Mouse (Mus musculus) forebrain, embryonic 10.5 days (tissue): ENCODE results near the gene Prune2. TPM values are rescaled to one million over a fixed set of nuclear protein-coding genes. Genes with fewer than 3 reads are reported as not detected.
A peak's percentile ranks its signal among the peaks of the same experiment; 100 is the strongest.

ENCODE experiments used
- DNase-seq: peaks from one replicate; pipeline ENCODE4 v3.0.0-alpha.2; 2017; ENCODE audit warnings: low spot score; ENCODE audit errors: extremely low spot score
- H3K27ac ChIP-seq: fragments of 300-500 bp; sonication (generic); 2 replicates; pipeline ENCODE4 v1.5.1; 2016; ENCODE audit warnings: mild to moderate bottlenecking
- H3K27me3 ChIP-seq: fragments of 300-500 bp; sonication (generic); 2 replicates; pipeline ENCODE4 v1.6.1; 2016; ENCODE audit warnings: mild to moderate bottlenecking; ENCODE audit not compliant: poor library complexity, severe bottlenecking
- H3K36me3 ChIP-seq: fragments of 300-500 bp; sonication (generic); replicated peaks from 2 replicates; pipeline ENCODE4 v1.6.1; 2016; ENCODE audit warnings: mild to moderate bottlenecking, moderate library complexity
- H3K4me1 ChIP-seq: fragments of 300-500 bp; sonication (generic); 2 replicates; pipeline ENCODE4 v1.6.1; 2016
- H3K4me3 ChIP-seq: fragments of 300-500 bp; sonication (generic); 2 replicates; pipeline ENCODE4 v1.5.1; 2016; ENCODE audit warnings: mild to moderate bottlenecking, moderate library complexity
- H3K9me3 ChIP-seq: fragments of 300-500 bp; sonication (generic); 2 replicates; pipeline ENCODE4 v1.6.1; 2016; ENCODE audit warnings: mild to moderate bottlenecking, moderate library complexity
- WGBS: fragments of 180-500 bp; shearing (Covaris S2); methylation state at CpG from one replicate; pipeline ENCODE4 v1.1.7; 2016; 5-methylcytosine and 5-hydroxymethylcytosine counted together
- polyA plus RNA-seq: library from polyadenylated mRNA; unstranded; fragments of >200 nt; fragmentation: Nextera tagmentation; extraction: Ambion mirVana; gene quantifications from 2 replicates; pipeline ENCODE4 v1.2.1, GENCODE M21; 2016

Gene Prune2
- polyA plus RNA-seq, result 1.5 TPM in 2 replicates

GRCm38 (mm10) chr19:16955613-16956271 is at the start of gene Prune2:
Gene Prune2, plus strand, starts transcription at chr19:16956118.
- H3K4me3 ChIP-seq, result peak within 1 kb of the TSS; percentile 60
- peaks cover 55% of the 10 kb centered on the region for H3K27me3 ChIP-seq
- H3K36me3 ChIP-seq, result no peaks in the 10 kb centered on the region
- peak; percentile 68 for DNase-seq
- H3K4me1 ChIP-seq, result peaks cover 15% of the 10 kb centered on the region
- no peak within 1 kb of the TSS for H3K27ac ChIP-seq
- under 1% methylated on average over 36 of the region's 36 CpGs for WGBS
- no peaks in the 10 kb centered on the region for H3K9me3 ChIP-seq

GRCm38 (mm10) chr19:16911507-16911906 is 44.4 kb upstream of the Prune2 start:
- no peaks in the 10 kb centered on the region for H3K36me3 ChIP-seq
- H3K4me3 ChIP-seq, result no peak overlapping the region
- 92% methylated on average over 5 of the region's 5 CpGs for WGBS
- H3K4me1 ChIP-seq, result no peaks in the 10 kb centered on the region
- H3K9me3 ChIP-seq, result 0 out of 2 replicates have a peak, but pooled peaks cover 3% of the 10 kb centered on the region
- no peak for DNase-seq
- H3K27me3 ChIP-seq, result no peaks in the 10 kb centered on the region
- no peak overlapping the region for H3K27ac ChIP-seq

GRCm38 (mm10) chr19:16924516-16924915 is 31.4 kb upstream of the Prune2 start:
- WGBS, result 87% methylated on average over 4 of the region's 4 CpGs

GRCm38 (mm10) chr19:16934664-16935063 is 21.3 kb upstream of the Prune2 start:
- no peak overlapping the region for H3K27ac ChIP-seq
- no peaks in the 10 kb centered on the region for H3K36me3 ChIP-seq
- no peak overlapping the region for H3K4me3 ChIP-seq
- WGBS, result 78% methylated on average over 8 of the region's 8 CpGs
- H3K27me3 ChIP-seq, result no peaks in the 10 kb centered on the region
- no peak for DNase-seq
- no peaks in the 10 kb centered on the region for H3K9me3 ChIP-seq
- H3K4me1 ChIP-seq, result no peaks in the 10 kb centered on the region

More at GRCm38 (mm10) chr19:16924516-16924915, 31.4 kb upstream of the Prune2 start:
- H3K27ac ChIP-seq, result no peak overlapping the region
- 0 out of 2 replicates have a peak, but pooled peaks cover 4% of the 10 kb centered on the region for H3K9me3 ChIP-seq
- no peaks in the 10 kb centered on the region for H3K36me3 ChIP-seq
- H3K27me3 ChIP-seq, result no peaks in the 10 kb centered on the region
- H3K4me3 ChIP-seq, result no peak overlapping the region
- no peak for DNase-seq
- no peaks in the 10 kb centered on the region for H3K4me1 ChIP-seq

GRCm38 (mm10) chr19:16948794-16949313 is 7.1 kb upstream of the Prune2 start:
- Histone ChIP-seq H3K4me1 (no peaks in the 10 kb centered on the region), H3K4me3 (no peak overlapping the region), H3K9me3 (no peaks in the 10 kb centered on the region), H3K27ac (no peak overlapping the region), H3K36me3 (no peaks in the 10 kb centered on the region), H3K27me3 (peaks cover 20% of the 10 kb centered on the region)
- WGBS, result 87% methylated on average over 2 of the region's 2 CpGs
- no peak for DNase-seq

- Histone ChIP-seq H3K27me3 (peaks cover 22% of the 10 kb centered on the region), H3K4me3 (no peak overlapping the region), H3K4me1 (no peaks in the 10 kb centered on the region), H3K9me3 (no peaks in the 10 kb centered on the region), H3K27ac (no peak overlapping the region), H3K36me3 (no peaks in the 10 kb centered on the region)
- DNase-seq, result no peak
- WGBS, result 88% methylated on average over 2 of the region's 2 CpGs
Observed at GRCm38 (mm10) chr19:16949341-16949740, 6.6 kb upstream of the Prune2 start.

- WGBS, result 78% methylated on average over 9 of the region's 9 CpGs
- Histone ChIP-seq H3K9me3 (no peaks in the 10 kb centered on the region), H3K4me3 (no peak overlapping the region), H3K27ac (no peak overlapping the region), H3K4me1 (no peaks in the 10 kb centered on the region), H3K27me3 (peaks cover 29% of the 10 kb centered on the region), H3K36me3 (no peaks in the 10 kb centered on the region)
- no peak for DNase-seq
Observed at GRCm38 (mm10) chr19:16950051-16950450, 5.9 kb upstream of the Prune2 start.

- no peak overlapping the region for H3K4me3 ChIP-seq
- no peaks in the 10 kb centered on the region for H3K36me3 ChIP-seq
- no peaks in the 10 kb centered on the region for H3K9me3 ChIP-seq
- no peak for DNase-seq
- H3K4me1 ChIP-seq, result peaks cover 6% of the 10 kb centered on the region
- 90% methylated on average over 8 of the region's 8 CpGs for WGBS
- no peak overlapping the region for H3K27ac ChIP-seq
- H3K27me3 ChIP-seq, result peaks cover 36% of the 10 kb centered on the region
Observed at GRCm38 (mm10) chr19:16950664-16951363, 5.1 kb upstream of the Prune2 start.

- Histone ChIP-seq H3K27me3 (peaks cover 55% of the 10 kb centered on the region), H3K4me3 (no peak overlapping the region), H3K4me1 (peaks cover 15% of the 10 kb centered on the region), H3K27ac (no peak overlapping the region), H3K36me3 (no peaks in the 10 kb centered on the region), H3K9me3 (no peaks in the 10 kb centered on the region)
- 80% methylated on average over 6 of the region's 6 CpGs for WGBS
- DNase-seq, result no peak
Observed at GRCm38 (mm10) chr19:16954736-16955135, 1.2 kb upstream of the Prune2 start.

- Histone ChIP-seq H3K36me3 (no peaks in the 10 kb centered on the region), H3K4me1 (peaks cover 15% of the 10 kb centered on the region), H3K4me3 (peak overlapping the region; percentile 60), H3K27me3 (peaks cover 55% of the 10 kb centered on the region), H3K9me3 (no peaks in the 10 kb centered on the region), H3K27ac (no peak overlapping the region)
- DNase-seq, result no peak
- WGBS, result 63% methylated on average over 9 of the region's 9 CpGs
Observed at GRCm38 (mm10) chr19:16955231-16955612, 696 bp upstream of the Prune2 start.

GRCm38 (mm10) chr19:16956319-16956718 is 401 bp downstream of the Prune2 start:
- WGBS, result under 1% methylated on average over 7 of the region's 7 CpGs
- peak; percentile 19 for DNase-seq

GRCm38 (mm10) chr19:16959051-16959450 is 3.1 kb downstream of the Prune2 start:
- WGBS, result 96% methylated on average over 4 of the region's 4 CpGs
- DNase-seq, result no peak
- Histone ChIP-seq H3K4me1 (peaks cover 15% of the 10 kb centered on the region), H3K36me3 (no peaks in the 10 kb centered on the region), H3K27me3 (peaks cover 36% of the 10 kb centered on the region), H3K27ac (no peak overlapping the region), H3K9me3 (no peaks in the 10 kb centered on the region), H3K4me3 (no peak overlapping the region)

More at GRCm38 (mm10) chr19:16956319-16956718, 401 bp downstream of the Prune2 start:
- Histone ChIP-seq H3K4me3 (peak overlapping the region; percentile 60), H3K36me3 (no peaks in the 10 kb centered on the region), H3K27ac (no peak overlapping the region), H3K4me1 (peaks cover 15% of the 10 kb centered on the region), H3K27me3 (peaks cover 55% of the 10 kb centered on the region), H3K9me3 (no peaks in the 10 kb centered on the region)

GRCm38 (mm10) chr19:16959551-16959950 is 3.6 kb downstream of the Prune2 start:
- Histone ChIP-seq H3K27ac (no peak overlapping the region), H3K4me3 (no peak overlapping the region), H3K27me3 (peaks cover 32% of the 10 kb centered on the region), H3K4me1 (peaks cover 15% of the 10 kb centered on the region), H3K36me3 (no peaks in the 10 kb centered on the region), H3K9me3 (no peaks in the 10 kb centered on the region)
- WGBS, result 80% methylated on average over 8 of the region's 8 CpGs
- no peak for DNase-seq
